Mouse (Mus musculus): Measurements from ENCODE around the gene Wdr41.

DNA sequence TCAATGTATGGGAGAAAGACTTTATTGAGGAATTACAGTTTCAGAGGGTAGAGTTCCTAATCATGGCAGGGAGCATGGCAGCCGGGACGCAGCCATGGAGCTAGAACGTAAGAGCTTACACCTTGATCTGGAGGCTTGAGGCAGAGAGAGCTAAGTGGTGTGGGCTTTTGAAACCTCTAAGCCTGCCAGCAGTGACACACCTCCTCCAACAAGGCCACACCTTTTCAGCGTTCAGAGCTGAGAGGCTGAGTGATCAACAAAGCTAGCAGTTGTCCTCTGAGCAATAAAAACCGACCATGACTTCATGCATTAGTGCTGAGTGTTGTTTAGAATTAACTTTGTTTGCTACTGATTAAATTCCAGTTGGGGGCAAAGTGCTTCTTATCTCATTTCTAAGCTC, 14.4 kb downstream of the Wdr41 start:
- TF ChIP-seq USF1 (IDR thresholded peaks at IDR 0.05; ENCODE audit: low read depth, low read length) (no peak), CTCF (conservative IDR thresholded peaks at IDR 0.05 in 1 of 2, IDR thresholded peaks at IDR 0.05 in 1 of 2; ENCODE audit: low read depth in 2 of 2, low read length in 2 of 2) (no peak), JUN (IDR thresholded peaks at IDR 0.05; ENCODE audit: insufficient read depth, low read depth, low read length) (no peak)

Data from CH12.LX (cell line).